Mouse (Mus musculus) ES-CJ7 (cell line): ENCODE measurements at regions not wholly inside any gene's neighbourhood (a gene's known extent, or its start where the extent isn't known, plus 50 kb on each side); places are given as distances from the start of the nearest gene placed in this dataset.
A peak's percentile ranks its signal among the peaks of the same experiment; 100 is the strongest.

Source experiments
- DNase-seq: peaks from one replicate; pipeline ENCODE4 v3.0.0; 2011; ENCODE audit warnings: low read depth, low spot score

- DNase-seq, result peak; percentile 53
Observed at GRCm38 (mm10) chr6:123930951-123931350, 77.7 kb upstream of the Vmn2r25 start.

- no peak for DNase-seq
Observed at GRCm38 (mm10) chr6:123937930-123938329, 84.7 kb upstream of the Vmn2r25 start.

- DNase-seq, result no peak
Observed at GRCm38 (mm10) chr6:123961321-123961720, 63.0 kb upstream of the Vmn2r26 start.

GRCm38 (mm10) chr6:123971180-123971579 lies 53.2 kb upstream of the Vmn2r26 start:
- no peak for DNase-seq
